Mouse (Mus musculus): ENCODE measurements around the gene Gm12886. TPM values are rescaled to one million over a fixed set of nuclear protein-coding genes. Genes with fewer than 3 reads are reported as not detected.

Gm12886 gene
- not detected in 2 replicates for polyA plus RNA-seq (2012; rRNA removed)

GRCm38 (mm10) chr4:121422999-121423398 lies at the start of gene Gm12886:
TSS of gene Gm12886 (minus strand) at chr4:121423099.

Other genes starting within 250 kb of the Gm12886 start
- 5.0 and 5.9 TPM in 2 replicates for gene Rlf, start 208.0 kb downstream of the Gm12886 start, polyA plus RNA-seq (2012; rRNA removed)
- gene Gm12888, start 98.2 kb downstream of the Gm12886 start, polyA plus RNA-seq (2012; rRNA removed): not detected in 2 replicates
- gene Gm12887, start 199.0 kb upstream of the Gm12886 start, polyA plus RNA-seq (2012; rRNA removed): not detected in 2 replicates

All from liver, embryonic 18 days (tissue).